Comparison of ENCODE assay signal across 16 mouse cellular contexts in the genomic region with DNA sequence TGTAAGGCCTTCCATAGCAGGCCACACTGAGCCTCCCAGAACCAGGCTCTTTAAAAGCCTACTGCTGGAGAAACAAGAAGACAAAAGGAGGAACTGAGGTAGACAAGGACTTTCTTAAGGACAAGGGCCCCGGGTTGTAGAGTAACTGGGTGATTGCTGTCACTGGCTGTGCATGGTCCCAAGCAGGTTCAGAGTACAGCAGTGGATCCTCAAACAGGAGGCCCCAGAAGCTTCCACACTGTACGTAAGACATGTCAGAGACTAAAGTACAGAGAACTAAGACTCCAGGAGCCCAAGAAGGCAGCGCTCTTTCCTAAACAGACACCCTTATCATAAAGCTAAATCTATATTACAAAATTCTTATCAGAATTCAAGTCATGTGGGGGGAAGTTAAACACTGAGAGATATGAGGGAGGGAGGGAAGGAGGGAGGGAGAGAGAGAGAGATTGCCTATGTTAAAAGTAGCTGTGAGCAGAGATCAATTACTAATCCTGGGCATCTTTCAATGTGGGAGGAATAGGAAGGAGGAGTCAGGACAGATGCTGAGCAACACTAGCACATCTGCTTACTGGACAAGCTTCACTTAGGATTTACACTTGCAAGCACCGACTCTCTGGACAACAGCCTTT. TPM values are rescaled to one million over a fixed set of nuclear protein-coding genes. Genes with fewer than 3 reads are reported as not detected.
DNase-seq lines count a peak whose midpoint lies in the region; ATAC-seq lines count a peak whose summit lies in the region.
"Had no signal": no experiment of that assay in that cellular context is flagged by ENCODE, and none has a peak within 500 bp of the region (broad histone marks: within the 10 kb centered on the region; RNA-seq: fewer than 3 reads in every experiment).

No protein-coding gene starts in this region.

- peak; percentile 16; the same call in 1 of the 2 replicates for ATAC-seq in granulocyte monocyte progenitor cell, adult 5-6 weeks (replicated peaks; ENCODE audit: poor library complexity, severe bottlenecking)
- peak; percentile 31 for ATAC-seq in megakaryocyte, adult 5-6 weeks (ENCODE audit: poor library complexity, severe bottlenecking)
- ATAC-seq: activated CD4-positive, CD25-positive, alpha-beta regulatory T cell, adult 4 months; Patski had no signal

- DNase-seq in kidney, postnatal 36 days, result peak; percentile 43 to 48
- no peak for DNase-seq in kidney, adult 11 months
- DNase-seq in spleen, postnatal 10 days (ENCODE audit: low spot score in 2 of 2), result no peak
- DNase-seq in spleen, adult 18-20 months, result no peak
- DNase-seq: adrenal gland, postnatal 14 days; cerebellum, adult 11-12 months; cerebellum, adult 9-10 months; cerebellum, postnatal 36 days; gastrocnemius, adult 2 months; gastrocnemius, postnatal 36 days; heart, adult 18-20 months; heart, postnatal 10 days had no signal

RNA-seq across cellular contexts. Expression of a gene that starts 8.8 kb away (rescaled TPM):
- 13.3 and 30.8 TPM in 2 replicates for total RNA-seq in granulocyte monocyte progenitor cell, adult 5-6 weeks (2014; fragmentation: Nextera tagmentation)
- 23.8 and 31.7 TPM in 2 replicates for total RNA-seq in granulocyte monocyte progenitor cell, adult 5-6 weeks (2017)
- total RNA-seq in megakaryocyte, adult 5-6 weeks (2015), result 19.5 and 23.3 TPM in 2 replicates
- total RNA-seq in megakaryocyte, adult 5-6 weeks (2017), result 15.5 and 18.5 TPM in 2 replicates

RNA-seq across cellular contexts. Expression of a gene that starts 35.7 kb away (rescaled TPM):
- not detected in 2 replicates for total RNA-seq in granulocyte monocyte progenitor cell, adult 5-6 weeks (2014; fragmentation: Nextera tagmentation)
- 0.30 TPM in 1 of 2 replicates, not detected in the other for total RNA-seq in granulocyte monocyte progenitor cell, adult 5-6 weeks (2017)
- not detected in 2 replicates for total RNA-seq in megakaryocyte, adult 5-6 weeks (2015)
- total RNA-seq in megakaryocyte, adult 5-6 weeks (2017), result 0.62 TPM in 1 of 2 replicates, not detected in the other
- total RNA-seq: gastrocnemius, adult 2 months; gastrocnemius, postnatal 36 days had no signal

Comparison
In these comparisons a context has a peak if more than half of its experiments do, and no peak if none do; other contexts are left out.
1. DNase-seq: peak in kidney, postnatal 36 days (2 of 2); none in kidney, adult 11 months (single experiment), spleen, postnatal 10 days (0 of 2) and spleen, adult 18-20 months (0 of 2).